ENCODE assay signal across 8 mouse cellular contexts in genomic region chr2:76442086-76442485, GRCm38 (mm10). TPM values are rescaled to one million over a fixed set of nuclear protein-coding genes. Genes with fewer than 3 reads are reported as not detected.
DNase-seq lines count a peak whose midpoint lies in the region; ATAC-seq lines count a peak whose summit lies in the region.

No protein-coding gene starts in this region.

- no peaks in the 10 kb centered on the region for H3K27me3 ChIP-seq in heart, embryonic 10.5 days (ENCODE audit: insufficient read depth, poor library complexity, severe bottlenecking)
- no peaks in the 10 kb centered on the region for H3K27me3 ChIP-seq in intestine, embryonic 16.5 days (replicated peaks; ENCODE audit: control insufficient read depth, insufficient read depth, low read length)

- H3K27ac ChIP-seq in heart, embryonic 10.5 days, result no peak overlapping the region
- no peak overlapping the region for H3K27ac ChIP-seq in intestine, embryonic 16.5 days (ENCODE audit: low read length)

- no peak overlapping the region for H3K9ac ChIP-seq in intestine, embryonic 16.5 days (ENCODE audit: low read depth, low read length)

- peaks cover 12% of the 10 kb centered on the region for H3K4me1 ChIP-seq in heart, embryonic 10.5 days
- no peaks in the 10 kb centered on the region for H3K4me1 ChIP-seq in intestine, embryonic 16.5 days (ENCODE audit: control insufficient read depth, insufficient read depth, low read length)

- H3K4me3 ChIP-seq in heart, embryonic 10.5 days, result 0 out of 2 replicates have a peak overlapping the region, but pooled peaks have one; percentile 19
- H3K4me3 ChIP-seq in intestine, embryonic 16.5 days (ENCODE audit: low read length), result no peak overlapping the region

- no peak overlapping the region for H3K4me2 ChIP-seq in intestine, embryonic 16.5 days (ENCODE audit: low read depth, low read length)

- peak; percentile 50; the same call in 1 of the 2 replicates for ATAC-seq in intestine, embryonic 16.5 days

- intact Hi-C loops in left cerebral cortex, postnatal 4 days (cut with DNase I), result no loop called here

- H3K9me3 ChIP-seq in heart, embryonic 10.5 days, result no peaks in the 10 kb centered on the region
- no peaks in the 10 kb centered on the region for H3K9me3 ChIP-seq in intestine, embryonic 16.5 days (ENCODE audit: control insufficient read depth, low read length)

- DNase-seq in ovary, adult 18-20 months (ENCODE audit: low spot score), result peak; percentile 41
- no peak for DNase-seq in ovary, postnatal 10 days (ENCODE audit: low spot score)
- DNase-seq in heart, embryonic 10.5 days (ENCODE audit: low spot score), result peak; percentile 88
- no peak for DNase-seq in left cerebral cortex, postnatal 4 days
- no peak for DNase-seq in frontal cortex, postnatal 10 days (ENCODE audit: low spot score in 2 of 2)
- DNase-seq in left cerebral cortex, adult 8-10 months (ENCODE audit: low spot score in 2 of 2), result no peak
- no peak for DNase-seq in left cerebral cortex, adult 18-20 months (ENCODE audit: low spot score in 2 of 2)

- WGBS in heart, embryonic 10.5 days, result 27% methylated on average over 3 of the region's 3 CpGs
- WGBS in intestine, embryonic 16.5 days, result 27% methylated on average over 3 of the region's 3 CpGs

- H3K36me3 ChIP-seq in heart, embryonic 10.5 days, result 0 out of 2 replicates have a peak, but pooled peaks cover 2% of the 10 kb centered on the region
- no peaks in the 10 kb centered on the region for H3K36me3 ChIP-seq in intestine, embryonic 16.5 days (ENCODE audit: control insufficient read depth, insufficient read depth, low read length)

RNA-seq across cellular contexts. Expression of gene Osbpl6, which starts 35.8 kb away (rescaled TPM):
- 6.5 and 9.6 TPM in 2 replicates for polyA plus RNA-seq in heart, embryonic 10.5 days (2016; fragmentation: Nextera tagmentation; extraction: Ambion mirVana)
- 9.4 and 10.3 TPM in 2 replicates for polyA plus RNA-seq in intestine, embryonic 16.5 days (2015; fragmentation: Nextera tagmentation; extraction: Ambion mirVana)
- 10 to 100 TPM; 45.1 to 49.3 TPM for total RNA-seq in left cerebral cortex, postnatal 4 days (2021)
- total RNA-seq in left cerebral cortex, adult 8-10 months (2022), result 10 to 100 TPM; 42.5 to 46.5 (median 44.2) TPM
- 10 to 100 TPM; 51.2 to 53.5 TPM for total RNA-seq in left cerebral cortex, adult 18-20 months (2021)

Comparison
In these comparisons a context has a peak if more than half of its experiments do, and no peak if none do; other contexts are left out.
1. DNase-seq: peak in ovary, adult 18-20 months (single experiment) and heart, embryonic 10.5 days (single experiment); none in ovary, postnatal 10 days (single experiment), left cerebral cortex, postnatal 4 days (single experiment), frontal cortex, postnatal 10 days (0 of 2), left cerebral cortex, adult 8-10 months (0 of 2) and left cerebral cortex, adult 18-20 months (0 of 2).